Mouse (Mus musculus) cerebellum, postnatal 25 days (tissue): ENCODE results near the gene Rps6ka3.
A peak's percentile ranks its signal among the peaks of the same experiment; 100 is the strongest.

Experiments used
- DNase-seq, 2 experiments: peaks; one replicate each; pipeline ENCODE4 v3.0.0; 2021; ENCODE audit warnings: mixed read lengths in 2 of 2

Gene Rps6ka3

GRCm38 (mm10) chrX:159364506-159364905, 154.4 kb downstream of the Rps6ka3 start:
- DNase-seq: no peak

GRCm38 (mm10) chrX:159371831-159372752, 162.0 kb downstream of the Rps6ka3 start, which contains the start of gene Eif1ax:
Eif1ax (plus strand) TSS chrX:159372178.
- DNase-seq: peak; percentile 72 to 82

- no peak for DNase-seq
Observed at GRCm38 (mm10) chrX:159372753-159373144, 162.6 kb downstream of the Rps6ka3 start.

GRCm38 (mm10) chrX:159387105-159387504, 177.0 kb downstream of the Rps6ka3 start:
- DNase-seq: no peak

GRCm38 (mm10) chrX:159388953-159389352, 178.8 kb downstream of the Rps6ka3 start:
- DNase-seq: peak in 1 of 2 experiments; percentile 32

- no peak for DNase-seq
Observed at GRCm38 (mm10) chrX:159390347-159390962, 180.3 kb downstream of the Rps6ka3 start.

- DNase-seq: no peak
Observed at GRCm38 (mm10) chrX:159391239-159391638, 181.1 kb downstream of the Rps6ka3 start.

- DNase-seq: peak; percentile 11 to 69
Observed at GRCm38 (mm10) chrX:159409253-159409652, 199.1 kb downstream of the Rps6ka3 start.

GRCm38 (mm10) chrX:159414130-159414828, 204.2 kb downstream of the Rps6ka3 start, which contains the start of gene Map7d2:
Map7d2 (plus strand) TSS chrX:159414572.
- peak; percentile 73 to 84 for DNase-seq

GRCm38 (mm10) chrX:159414829-159415673, 204.9 kb downstream of the Rps6ka3 start:
- peak; percentile 46 to 51 for DNase-seq
